Mouse (Mus musculus): Measurements from ENCODE around the gene Zswim5. TPM values are rescaled to one million over a fixed set of nuclear protein-coding genes. Genes with fewer than 3 reads are reported as not detected.

The Zswim5 gene
- polyA plus RNA-seq, 1 experiment = 4.7 TPM

DNA sequence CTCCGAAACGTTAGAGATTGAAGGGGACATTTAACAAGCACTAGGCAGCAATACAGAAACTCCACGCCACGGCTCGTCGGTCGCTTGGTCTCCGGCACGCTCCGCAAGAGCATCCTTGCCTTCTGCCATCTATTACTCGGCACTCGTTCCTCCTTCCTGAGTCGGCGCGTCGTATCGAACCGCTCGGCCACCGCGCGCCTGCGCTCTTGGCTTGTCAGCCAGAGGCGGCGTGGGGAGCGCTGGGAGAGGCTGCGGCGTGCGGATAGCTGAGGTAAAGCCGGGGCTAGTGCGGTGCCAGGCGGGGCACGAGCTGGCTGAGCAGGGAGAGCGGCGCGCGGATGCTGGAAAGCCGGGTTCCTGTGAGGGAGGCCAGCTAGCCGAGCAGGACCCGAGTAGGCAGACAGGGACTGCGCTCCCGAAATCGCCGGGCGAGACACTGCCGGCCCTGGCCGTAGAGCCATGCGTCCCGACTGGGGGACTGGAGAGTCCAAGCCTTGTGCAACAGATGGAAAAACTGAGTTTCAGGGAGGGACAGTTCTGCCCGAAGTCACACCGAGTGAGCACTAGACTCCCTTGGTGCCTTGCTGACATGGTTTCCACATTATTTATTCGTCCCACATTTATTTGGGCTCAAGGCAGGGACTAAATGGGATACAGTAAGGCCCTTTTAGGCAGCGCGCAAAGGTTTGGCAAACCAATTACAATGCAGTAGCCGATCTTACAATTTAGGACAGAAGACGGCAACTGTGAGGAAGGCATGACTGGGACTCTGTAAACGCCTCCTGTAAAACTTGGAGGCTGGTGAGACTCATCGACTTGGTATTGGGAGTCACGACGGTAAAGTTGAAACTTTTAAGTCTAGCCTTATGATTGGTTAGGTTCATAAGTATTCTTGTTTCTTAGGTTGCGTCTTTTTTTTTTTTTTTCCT lies 142.3 kb downstream of the Zswim5 start, which contains the start of gene Eif2b3:
Eif2b3 (plus strand) TSS at position 197 of the 929 bp plus-strand sequence.
- Histone ChIP-seq H3K4me3 (ENCODE audit: control insufficient read depth, low read depth, low read length) (peak within 1 kb of the TSS; percentile 95), H3K27me3 (ENCODE audit: control insufficient read depth, insufficient read depth, low read length) (no peaks in the 10 kb centered on the region), H3K4me1 (ENCODE audit: control insufficient read depth, insufficient read depth, low read length) (no peaks in the 10 kb centered on the region; the same call in 1 of the 2 replicates), H3K27ac (ENCODE audit: control insufficient read depth, insufficient read depth, low read depth, low read length) (peak within 1 kb of the TSS; percentile 54), H3K36me3 (ENCODE audit: control insufficient read depth, insufficient read depth, low read length) (no peaks in the 10 kb centered on the region)
- TF ChIP-seq POLR2A (IDR thresholded peaks at IDR 0.05; ENCODE audit: control insufficient read depth, low read depth, low read length) (peak; percentile 68; the same call in 1 of the 2 replicates), CTCF (IDR thresholded peaks at IDR 0.05; ENCODE audit: control insufficient read depth, insufficient read depth, insufficient replicate concordance, low read depth, low read length) (no peak)

DNA sequence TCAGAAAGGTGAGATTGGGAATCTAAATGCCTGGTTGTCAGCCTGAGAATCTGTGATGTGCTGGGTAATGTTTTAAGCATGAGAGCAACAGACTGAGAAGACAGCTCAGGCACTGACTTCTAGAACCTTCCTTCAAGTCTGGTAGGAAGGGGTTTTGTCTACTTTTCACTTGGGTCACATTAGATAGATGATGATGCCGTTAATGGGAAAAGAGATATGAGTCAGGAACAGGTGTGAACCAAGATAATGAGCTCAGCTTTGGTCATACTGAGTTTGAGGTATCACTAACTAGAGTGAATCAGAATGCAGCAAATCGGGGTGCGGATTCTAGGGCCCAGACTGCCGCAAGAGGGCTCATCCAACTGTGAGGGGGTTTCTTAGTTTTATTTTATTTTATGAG lies 146.3 kb downstream of the Zswim5 start:
- no peak for TF ChIP-seq POLR2A (IDR thresholded peaks at IDR 0.05; ENCODE audit: control insufficient read depth, low read depth, low read length)
- TF ChIP-seq CTCF (IDR thresholded peaks at IDR 0.05; ENCODE audit: control insufficient read depth, insufficient read depth, insufficient replicate concordance, low read depth, low read length) = no peak
- H3K27ac ChIP-seq (ENCODE audit: control insufficient read depth, insufficient read depth, low read depth, low read length) = no peak overlapping the region
- no peaks in the 10 kb centered on the region for H3K36me3 ChIP-seq (ENCODE audit: control insufficient read depth, insufficient read depth, low read length)
- no peaks in the 10 kb centered on the region for H3K27me3 ChIP-seq (ENCODE audit: control insufficient read depth, insufficient read depth, low read length)
- no peaks in the 10 kb centered on the region; the same call in 1 of the 2 replicates for H3K4me1 ChIP-seq (ENCODE audit: control insufficient read depth, insufficient read depth, low read length)
- no peak overlapping the region for H3K4me3 ChIP-seq (ENCODE audit: control insufficient read depth, low read depth, low read length)

DNA sequence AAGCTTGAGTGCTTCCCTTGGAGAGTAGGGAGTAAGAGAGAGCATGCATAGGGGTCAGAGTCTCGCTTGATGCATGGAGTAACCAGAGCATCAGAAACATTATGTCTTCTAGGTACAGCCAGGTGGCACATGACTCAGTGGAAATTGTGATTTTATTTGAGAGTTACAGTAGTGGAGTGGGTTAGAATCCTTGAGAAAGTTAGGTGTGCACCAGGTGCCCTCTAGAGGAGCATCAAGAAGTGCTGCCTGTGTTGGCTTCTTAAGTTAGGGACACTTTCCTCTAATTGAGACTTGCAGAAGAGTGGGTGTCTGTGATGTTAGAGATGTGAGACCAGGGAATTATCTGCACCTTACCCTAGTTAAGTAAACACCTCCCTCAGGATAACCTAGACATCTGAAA lies 153.9 kb downstream of the Zswim5 start:
- no peak for TF ChIP-seq CTCF (IDR thresholded peaks at IDR 0.05; ENCODE audit: control insufficient read depth, insufficient read depth, insufficient replicate concordance, low read depth, low read length)
- TF ChIP-seq POLR2A (IDR thresholded peaks at IDR 0.05; ENCODE audit: control insufficient read depth, low read depth, low read length) = no peak
- no peak overlapping the region for H3K27ac ChIP-seq (ENCODE audit: control insufficient read depth, insufficient read depth, low read depth, low read length)
- H3K4me1 ChIP-seq (ENCODE audit: control insufficient read depth, insufficient read depth, low read length) = no peaks in the 10 kb centered on the region
- H3K36me3 ChIP-seq (ENCODE audit: control insufficient read depth, insufficient read depth, low read length) = no peaks in the 10 kb centered on the region
- no peaks in the 10 kb centered on the region for H3K27me3 ChIP-seq (ENCODE audit: control insufficient read depth, insufficient read depth, low read length)
- no peak overlapping the region for H3K4me3 ChIP-seq (ENCODE audit: control insufficient read depth, low read depth, low read length)

Other genes with a start within 250 kb of the Zswim5 start
- 110 and 149 TPM in 2 replicates for gene Nasp, start 249.4 kb upstream of the Zswim5 start, polyA plus RNA-seq (2012; rRNA removed)
- 103 and 109 TPM in 2 replicates for gene Akr1a1, start 225.7 kb upstream of the Zswim5 start, polyA plus RNA-seq (2012; rRNA removed)
- 62.2 and 77.9 TPM in 2 replicates for gene Prdx1, start 191.8 kb upstream of the Zswim5 start, polyA plus RNA-seq (2012; rRNA removed)
- 24.9 and 26.8 TPM in 2 replicates for gene Mmachc, start 169.0 kb upstream of the Zswim5 start, polyA plus RNA-seq (2012; rRNA removed)
- gene Ccdc163, start 168.9 kb upstream of the Zswim5 start, polyA plus RNA-seq (2012; rRNA removed) = 185 and 214 TPM in 2 replicates
- gene Tesk2, start 156.4 kb upstream of the Zswim5 start, polyA plus RNA-seq (2012; rRNA removed) = 33.0 and 35.0 TPM in 2 replicates
- gene Toe1, start 69.7 kb upstream of the Zswim5 start, polyA plus RNA-seq (2012; rRNA removed) = 30.9 and 35.0 TPM in 2 replicates
- 5.7 and 6.2 TPM in 2 replicates for gene Mutyh, start 69.7 kb upstream of the Zswim5 start, polyA plus RNA-seq (2012; rRNA removed)
- 2.0 and 3.5 TPM in 2 replicates for gene Hpdl, start 55.7 kb upstream of the Zswim5 start, polyA plus RNA-seq (2012; rRNA removed)
- 16.5 and 16.8 TPM in 2 replicates for gene Urod, start 117.0 kb downstream of the Zswim5 start, polyA plus RNA-seq (2012; rRNA removed)
- gene Hectd3, start 117.9 kb downstream of the Zswim5 start, polyA plus RNA-seq (2012; rRNA removed) = 10.7 and 10.9 TPM in 2 replicates
- 5.4 and 6.3 TPM in 2 replicates for gene Eif2b3, start 142.0 kb downstream of the Zswim5 start, polyA plus RNA-seq (2012; rRNA removed)
- 31.0 and 31.2 TPM in 2 replicates for gene Ptch2, start 218.7 kb downstream of the Zswim5 start, polyA plus RNA-seq (2012; rRNA removed)
- 2.6 and 3.2 TPM in 2 replicates for gene Btbd19, start 248.3 kb downstream of the Zswim5 start, polyA plus RNA-seq (2012; rRNA removed)
- gene Tctex1d4, start 249.4 kb downstream of the Zswim5 start, polyA plus RNA-seq (2012; rRNA removed) = 0.28 and 0.29 TPM in 2 replicates